Mouse (Mus musculus) left cerebral cortex, adult 11 months (tissue): ENCODE measurements around the gene 4930402H24Rik.

Experiments used
- DNase-seq: peaks from one replicate; pipeline ENCODE4 v3.0.0; 2022; ENCODE audit warnings: low spot score

Gene 4930402H24Rik

GRCm38 (mm10) chr2:130663342-130663741 lies 242.9 kb downstream of the 4930402H24Rik start:
- no peak for DNase-seq

GRCm38 (mm10) chr2:130658530-130658929 lies 247.7 kb downstream of the 4930402H24Rik start:
- no peak for DNase-seq

GRCm38 (mm10) chr2:130657541-130657940 lies 248.7 kb downstream of the 4930402H24Rik start:
- DNase-seq = peak; percentile 79

GRCm38 (mm10) chr2:130656536-130656935 lies 249.7 kb downstream of the 4930402H24Rik start:
- DNase-seq = no peak
